Mouse (Mus musculus) left cerebral cortex, postnatal 10 days (tissue): ENCODE results near the gene Apbb1ip. TPM values are rescaled to one million over a fixed set of nuclear protein-coding genes. Genes with fewer than 3 reads are reported as not detected.
A peak's percentile ranks its signal among the peaks of the same experiment; 100 is the strongest.
"Not testable (repeated sequence)": the region's sequence is repeated elsewhere in the genome, so short reads cannot be mapped to it uniquely, and the experiment has no call there.

Experiments used
- DNase-seq, 2 experiments: peaks; one replicate each; pipeline ENCODE4 v3.0.0; 2021 to 2022; ENCODE audit warnings: low spot score in 2 of 2, mixed read lengths in 1 of 2; ENCODE audit errors: extremely low spot score in 1 of 2
- intact Hi-C: fragments of 180-260 bp; cut with DNase I; formaldehyde crosslinking; loops from one replicate; pipeline ENCODE4 v1.15.1; 2025
- total RNA-seq, 2 experiments: library from RNA; stranded (reverse); gene quantifications; 2 replicates each; pipeline ENCODE4 v1.2.3; 2021

Gene Apbb1ip
- total RNA-seq, 2 experiments from 2014 or later = 6.6 to 7.2 TPM

DNA sequence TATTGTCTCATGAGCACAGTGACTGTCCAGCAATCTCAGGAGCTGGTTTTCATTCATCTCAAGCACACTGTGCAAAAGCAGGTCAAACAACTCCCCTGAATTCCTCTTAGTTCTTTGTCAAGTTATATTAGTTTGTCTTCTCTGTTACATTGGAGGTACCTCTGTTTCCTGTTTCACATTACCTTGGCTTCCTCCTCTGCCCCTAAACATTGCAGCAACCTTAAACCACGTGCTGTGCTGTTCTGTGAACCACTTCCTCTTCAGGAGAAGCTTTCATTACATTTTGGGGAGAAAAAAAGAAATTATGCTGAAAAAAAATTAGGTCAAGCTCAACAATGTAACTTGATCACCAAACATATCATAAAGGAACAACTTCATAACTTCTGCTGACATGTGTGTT, 33.4 kb downstream of the Apbb1ip start:
- intact Hi-C loops = no loop called here

DNA sequence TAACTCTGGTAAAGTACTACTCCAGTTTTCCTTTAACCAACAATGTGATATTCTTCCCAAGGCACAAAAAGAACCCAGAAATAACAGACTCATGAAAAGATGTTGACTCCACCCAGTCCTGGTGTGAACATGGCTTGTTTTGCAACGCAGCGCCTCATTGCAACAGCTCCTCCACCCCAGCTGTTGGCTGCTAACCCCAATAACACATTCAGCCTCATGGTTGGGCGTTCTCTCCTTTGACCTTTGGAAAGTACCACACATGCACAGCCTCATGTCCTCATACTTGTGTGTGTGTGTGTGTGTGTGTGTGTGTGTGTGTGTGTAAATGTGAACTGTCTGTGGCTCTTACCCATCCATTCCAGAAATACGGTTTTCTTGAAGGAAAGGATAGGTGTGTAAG, 37.0 kb downstream of the Apbb1ip start:
- intact Hi-C loops = no loop called here
- DNase-seq = no peak

More for the DNA sequence above, 33.4 kb downstream of the Apbb1ip start:
- no peak for DNase-seq

DNA sequence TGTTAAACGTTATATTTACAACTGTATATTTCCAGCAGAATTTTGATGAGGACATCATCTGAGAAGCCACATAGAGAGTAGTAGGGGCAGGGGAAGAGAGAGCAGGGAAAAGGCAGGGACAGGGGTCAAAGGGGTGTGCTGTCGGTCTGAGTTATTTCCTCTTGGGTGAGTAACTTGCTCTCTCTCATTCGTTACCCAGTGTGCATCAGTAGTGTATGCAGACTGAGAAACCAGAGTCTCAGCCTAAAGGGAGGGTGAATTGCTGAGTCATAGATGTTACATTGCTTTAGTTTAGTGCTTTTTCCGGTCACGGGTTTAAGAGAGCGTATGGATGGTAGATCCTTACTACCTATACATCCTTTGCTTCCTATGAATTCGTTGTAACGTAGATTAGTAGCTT, 37.6 kb downstream of the Apbb1ip start:
- DNase-seq = no peak
- intact Hi-C loops = no loop called here

DNA sequence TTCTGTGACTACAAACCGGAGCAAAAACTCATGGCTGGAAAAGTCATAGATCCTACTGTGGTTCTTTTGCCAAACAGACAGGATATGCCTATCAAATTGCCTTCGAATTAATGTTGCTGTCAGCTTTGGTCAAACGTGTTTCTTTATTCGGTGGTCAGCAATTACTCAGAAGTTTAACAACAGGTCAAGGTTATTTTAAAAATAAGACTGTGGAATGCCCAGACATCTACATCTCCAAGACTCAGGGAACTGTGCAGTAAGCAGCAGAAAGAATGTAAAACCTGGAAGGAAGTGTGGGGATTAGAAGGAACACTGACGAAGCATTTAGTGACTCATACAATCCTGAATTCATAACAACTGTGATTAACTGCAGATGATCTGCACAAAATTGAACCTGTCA, 40.0 kb downstream of the Apbb1ip start:
- intact Hi-C loops = no loop called here

DNA sequence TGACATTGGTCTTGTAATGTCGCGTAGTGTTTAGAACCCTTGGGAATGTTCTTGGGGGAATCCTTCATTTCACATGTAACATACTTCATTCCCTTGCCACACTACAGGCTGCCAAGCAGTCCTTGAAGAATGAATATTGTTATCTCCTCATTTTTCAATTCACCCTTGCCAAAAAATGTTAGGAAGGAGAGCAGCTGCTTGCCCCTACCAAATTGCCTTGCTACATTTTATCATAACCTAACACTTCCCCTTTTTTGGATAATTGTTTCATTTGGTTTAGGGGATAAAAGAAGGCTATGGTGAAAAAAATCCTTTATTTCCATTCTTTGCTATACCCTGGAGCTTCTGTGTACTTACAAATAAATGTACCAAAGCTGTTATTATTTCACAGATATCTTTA, 41.8 kb downstream of the Apbb1ip start:
- no peak for DNase-seq
- intact Hi-C loops = no loop called here

More for the DNA sequence above, 40.0 kb downstream of the Apbb1ip start:
- no peak for DNase-seq

DNA sequence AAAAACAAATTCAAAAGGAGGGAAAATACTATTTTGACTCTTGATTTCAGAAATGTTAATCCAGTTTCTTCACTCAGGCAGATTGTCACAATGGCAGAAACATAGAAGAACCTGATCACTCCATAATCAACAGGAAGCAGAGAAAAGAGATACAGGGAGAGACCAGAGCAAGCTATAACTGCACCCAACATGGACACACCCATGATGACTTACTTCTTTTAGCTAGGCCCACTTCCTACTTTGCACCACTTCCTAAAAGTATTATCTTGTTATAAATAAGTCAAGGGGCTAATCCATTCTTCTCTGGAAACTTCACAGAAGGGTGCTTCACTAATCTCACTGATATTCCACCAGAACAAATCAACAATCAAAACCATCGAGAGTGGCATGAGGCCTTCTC, 42.3 kb downstream of the Apbb1ip start:
- intact Hi-C loops = no loop called here

DNA sequence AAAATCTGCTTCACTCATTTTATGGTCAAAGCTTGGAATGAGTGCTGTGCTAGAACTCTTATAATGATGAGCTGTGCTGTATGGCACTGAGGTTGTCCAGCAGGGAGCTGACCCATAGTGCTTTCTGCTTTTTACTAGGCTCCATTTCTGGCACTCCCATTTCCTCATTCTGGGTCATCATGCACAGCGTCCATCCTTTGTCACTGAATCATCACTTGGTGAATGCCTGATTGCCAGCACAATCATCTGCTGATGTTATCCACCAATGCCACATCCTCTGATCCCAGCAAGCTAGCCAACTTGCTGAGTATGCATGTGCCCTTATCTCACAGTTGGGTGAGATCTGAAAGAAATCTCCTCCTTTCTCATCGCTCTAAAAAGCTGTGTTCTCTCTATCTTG, 48.4 kb downstream of the Apbb1ip start:
- intact Hi-C loops = no loop called here
- DNase-seq = no peak

More for the DNA sequence above, 42.3 kb downstream of the Apbb1ip start:
- DNase-seq = no peak

DNA sequence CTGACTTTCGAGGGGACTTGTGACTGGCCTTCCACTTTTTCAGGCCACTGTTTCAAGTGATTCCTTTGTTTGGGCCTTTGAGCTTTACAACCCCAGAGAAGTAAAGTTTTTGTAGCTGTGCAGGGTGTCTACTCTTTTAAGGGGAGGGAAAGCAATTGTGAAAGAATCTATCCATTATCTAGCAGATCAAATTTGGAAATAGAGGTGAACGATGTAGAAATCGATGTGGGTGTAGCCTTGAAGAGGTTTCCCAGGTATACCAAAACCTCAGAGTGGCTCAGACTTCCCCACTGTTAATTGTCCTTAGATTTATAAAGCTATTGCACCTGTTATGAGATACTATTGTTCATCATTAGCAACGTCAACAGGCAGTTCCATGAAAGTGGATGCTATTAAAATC, 71.6 kb downstream of the Apbb1ip start:
- intact Hi-C loops = no loop called here

DNA sequence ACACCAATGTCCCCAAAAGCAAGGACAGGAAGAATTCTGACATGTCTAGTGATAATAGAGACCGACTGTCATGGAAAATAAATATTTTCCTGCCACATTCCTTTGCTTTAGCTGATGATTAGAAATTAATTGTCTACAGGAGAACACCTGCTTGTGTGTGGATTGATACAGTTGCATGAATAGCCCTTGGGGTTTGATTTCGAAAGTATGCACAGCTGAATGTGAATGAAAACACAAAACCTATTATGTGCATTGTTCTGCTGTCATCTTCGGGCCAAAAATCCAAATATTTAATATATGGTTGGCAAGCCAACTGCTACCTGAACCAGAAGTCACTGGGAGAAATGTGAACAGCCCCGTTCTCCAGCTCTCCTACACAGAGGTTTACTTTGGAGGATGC, 78.0 kb downstream of the Apbb1ip start:
- DNase-seq = no peak
- intact Hi-C loops = no loop called here

More for the DNA sequence above, 71.6 kb downstream of the Apbb1ip start:
- DNase-seq = no peak

DNA sequence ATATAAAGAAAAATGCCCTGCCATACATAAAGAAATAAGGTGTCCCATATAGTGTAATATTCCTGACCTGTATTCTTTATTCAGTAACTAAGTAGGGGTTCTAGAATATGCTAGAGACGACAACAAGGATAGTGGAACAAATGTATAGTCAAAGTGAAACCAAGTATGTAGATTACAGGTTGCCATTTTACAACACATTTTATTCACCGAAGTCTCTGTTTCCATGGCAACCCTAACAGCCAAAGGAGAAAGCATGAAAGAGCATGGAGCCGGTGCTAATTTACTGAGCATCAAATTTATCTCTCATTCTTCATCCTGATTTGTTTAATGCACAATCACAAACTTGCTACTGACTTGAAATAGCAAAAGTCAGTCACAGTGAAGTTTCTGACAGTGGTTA, 83.6 kb downstream of the Apbb1ip start:
- DNase-seq = peak in 1 of 2 experiments; percentile 42
- intact Hi-C loops = no loop called here

DNA sequence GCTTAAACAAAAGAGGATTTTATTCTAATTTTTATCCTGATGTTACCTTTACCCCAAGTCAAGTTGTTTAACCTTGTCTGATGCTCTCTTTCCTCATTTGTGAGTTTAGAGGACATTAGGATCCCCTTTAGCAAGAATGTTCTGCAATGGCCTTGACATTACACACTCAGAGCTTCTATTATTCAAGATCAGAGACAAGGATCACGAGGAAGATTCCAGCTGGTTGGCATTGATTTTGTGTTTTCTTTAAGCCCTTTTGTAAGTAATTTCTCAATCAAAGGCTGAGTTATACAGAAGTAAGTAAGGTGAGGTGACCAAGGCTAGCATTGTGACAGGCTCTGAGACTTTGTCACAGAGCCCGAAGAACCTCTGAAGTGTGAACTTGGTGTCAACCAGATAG, 88.3 kb downstream of the Apbb1ip start:
- no peak for DNase-seq
- intact Hi-C loops = loop anchor here (5.0 to 10.0 kb wide), 2 partner anchors 105 to 917 kb away; no protein-coding TSS in a partner anchor

DNA sequence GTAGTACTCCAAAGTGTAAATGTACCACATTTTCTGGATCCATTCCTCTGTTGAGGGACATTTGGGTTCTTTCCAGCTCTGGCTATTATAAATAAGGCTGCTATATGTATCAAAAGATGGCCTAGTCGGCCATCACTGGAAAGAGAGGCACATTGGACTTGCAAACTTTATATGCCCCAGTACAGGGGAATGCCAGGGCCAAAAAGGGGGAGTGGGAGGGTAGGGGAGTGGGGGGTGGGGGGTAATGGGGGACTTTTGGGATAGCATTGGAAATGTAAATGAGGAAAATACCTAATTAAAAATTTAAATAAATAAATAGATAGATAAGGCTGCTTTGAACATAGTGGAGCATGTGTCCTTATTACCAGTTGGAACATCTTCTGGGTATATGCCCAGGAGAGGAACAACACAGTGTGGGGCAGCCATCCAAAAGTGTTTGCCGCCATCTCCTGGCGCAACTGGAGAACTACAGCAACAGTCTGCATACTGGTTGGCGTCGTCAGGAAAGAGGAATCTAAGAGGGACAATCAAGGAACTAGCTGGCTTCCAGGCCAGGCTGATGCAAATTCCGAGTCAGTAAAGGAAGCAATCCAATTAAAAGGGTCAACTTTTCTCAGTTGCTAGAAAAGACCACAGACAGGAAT, 90.6 kb downstream of the Apbb1ip start:
- DNase-seq = peak; percentile 49 to 64
- intact Hi-C loops = loop anchor here (5.0 to 10.0 kb wide), 2 partner anchors 107 to 920 kb away; no protein-coding TSS in a partner anchor

DNA sequence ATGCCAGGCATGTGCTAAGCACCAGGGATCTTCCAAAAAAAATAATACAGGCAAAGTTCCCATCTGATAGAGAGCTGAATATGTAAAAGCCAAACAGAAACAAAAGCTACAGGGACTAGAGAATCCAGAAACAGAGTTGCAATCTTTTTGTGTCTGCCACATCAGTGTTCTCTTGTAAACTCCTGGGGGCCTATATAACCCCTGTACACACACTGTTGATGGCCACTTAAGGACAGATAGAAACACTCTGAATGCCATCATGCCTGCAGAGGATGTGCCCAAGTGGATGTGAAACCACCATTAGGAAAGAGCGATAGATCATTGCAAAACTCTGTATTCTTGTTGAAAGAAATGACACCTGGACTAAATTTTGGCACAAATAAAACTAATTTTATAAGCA, 91.9 kb downstream of the Apbb1ip start:
- intact Hi-C loops = loop anchor here (10.0 kb wide), 1 partner anchor 921 kb away; no protein-coding TSS in a partner anchor
- DNase-seq = no peak

DNA sequence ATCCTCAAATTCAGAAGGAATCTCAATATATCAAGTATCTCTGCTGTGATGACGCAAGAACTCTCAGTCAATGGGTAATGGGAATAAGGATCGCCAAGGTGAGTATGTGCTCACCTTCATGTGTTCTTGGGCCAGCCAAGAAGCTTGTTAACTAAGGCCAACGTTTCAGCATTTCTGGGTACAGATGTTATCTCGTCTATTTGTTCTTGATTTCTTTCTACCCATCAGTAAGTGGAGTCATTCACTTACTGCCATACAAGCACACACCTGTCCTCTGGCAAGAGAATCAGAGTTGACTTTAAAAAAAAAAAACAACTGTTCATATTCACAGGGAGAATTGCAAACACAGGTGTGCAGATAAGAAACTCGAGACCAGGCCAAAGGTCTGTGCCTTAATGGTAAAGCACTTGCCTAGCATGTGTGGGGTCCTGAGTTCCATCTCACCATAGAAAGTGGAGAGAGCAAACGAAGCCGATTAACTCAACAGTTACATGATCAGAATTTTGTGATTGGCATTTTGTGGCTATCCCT, 93.1 kb downstream of the Apbb1ip start:
- DNase-seq = no peak
- intact Hi-C loops = loop anchor here (10.0 kb wide), 1 partner anchor 922 kb away; no protein-coding TSS in a partner anchor

DNA sequence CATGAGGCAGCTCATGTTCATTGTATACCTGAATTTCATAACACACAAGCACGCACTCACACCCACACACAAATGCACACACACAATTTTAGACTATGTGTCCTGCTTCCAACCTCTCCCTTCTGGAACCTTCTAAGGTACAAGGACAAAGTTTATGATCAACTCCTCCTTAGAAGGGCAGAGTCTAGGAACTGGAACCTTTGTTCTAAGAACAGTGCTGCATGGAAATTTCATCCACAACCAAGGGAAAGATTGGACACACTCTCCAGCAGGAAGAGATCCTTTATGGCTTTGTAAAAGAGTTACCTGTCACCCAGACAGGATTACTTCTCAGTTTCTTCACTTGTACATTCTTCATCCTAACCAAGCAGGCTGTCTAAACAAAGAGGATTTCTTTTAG, 99.3 kb downstream of the Apbb1ip start:
- intact Hi-C loops = no loop called here
- no peak for DNase-seq

DNA sequence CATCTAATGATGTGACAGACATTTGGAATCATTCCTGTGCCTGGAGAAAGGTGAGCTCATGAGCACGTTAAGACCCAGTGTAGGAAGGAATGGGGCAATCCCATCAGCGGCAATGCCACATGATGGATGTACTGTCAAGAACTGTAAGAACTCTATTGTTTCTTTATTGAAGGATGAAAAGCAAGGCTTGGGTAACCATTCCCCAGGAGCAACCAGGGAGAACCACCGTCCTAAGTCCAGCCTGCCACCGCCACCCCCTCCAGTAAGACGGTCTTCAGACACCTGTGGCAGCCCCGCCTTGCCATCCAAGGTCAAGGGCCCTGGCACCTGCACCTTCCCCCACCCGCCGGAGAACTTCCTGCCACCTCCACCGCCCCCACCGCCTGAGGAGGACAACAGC, 100.7 kb downstream of the Apbb1ip start:
- intact Hi-C loops = no loop called here
- DNase-seq = no peak

DNA sequence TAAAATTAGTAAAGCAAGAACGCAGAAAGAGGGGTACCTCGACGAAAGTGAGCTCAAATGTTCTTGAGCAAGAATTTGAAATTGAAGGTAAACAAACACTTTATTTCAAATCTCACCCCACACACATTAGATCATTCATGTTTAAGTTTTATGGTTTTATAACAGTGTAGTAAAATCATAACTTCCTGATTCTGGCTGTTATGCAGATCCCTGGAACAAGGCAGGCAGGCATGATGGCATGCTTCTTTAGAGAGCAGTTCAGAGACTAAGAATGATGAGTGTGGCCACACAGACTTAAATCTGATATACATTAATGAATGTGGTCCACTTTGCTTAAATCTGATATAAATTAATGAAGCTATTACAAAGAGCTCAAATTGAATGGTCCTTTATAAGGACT, 102.7 kb downstream of the Apbb1ip start:
- no peak for DNase-seq
- intact Hi-C loops = no loop called here

DNA sequence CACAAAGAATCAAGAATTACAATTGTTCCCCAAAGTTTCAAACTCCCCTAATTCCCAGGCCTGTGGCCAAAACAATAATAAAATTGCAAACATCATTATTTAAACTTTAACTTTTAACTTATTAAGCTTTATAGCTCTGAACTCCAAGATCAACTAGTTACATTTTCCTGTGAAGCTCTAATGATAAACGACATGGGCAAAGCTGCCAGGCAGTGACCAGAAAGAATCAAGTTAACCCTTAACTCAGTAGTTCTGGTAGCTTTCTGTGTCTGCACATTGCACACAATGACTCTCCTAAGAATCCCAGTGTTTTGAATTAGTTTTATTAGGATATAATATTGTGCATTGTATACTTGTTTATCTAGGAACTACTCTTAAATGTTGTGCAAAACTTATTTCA, 104.9 kb downstream of the Apbb1ip start:
- DNase-seq = no peak
- intact Hi-C loops = no loop called here

DNA sequence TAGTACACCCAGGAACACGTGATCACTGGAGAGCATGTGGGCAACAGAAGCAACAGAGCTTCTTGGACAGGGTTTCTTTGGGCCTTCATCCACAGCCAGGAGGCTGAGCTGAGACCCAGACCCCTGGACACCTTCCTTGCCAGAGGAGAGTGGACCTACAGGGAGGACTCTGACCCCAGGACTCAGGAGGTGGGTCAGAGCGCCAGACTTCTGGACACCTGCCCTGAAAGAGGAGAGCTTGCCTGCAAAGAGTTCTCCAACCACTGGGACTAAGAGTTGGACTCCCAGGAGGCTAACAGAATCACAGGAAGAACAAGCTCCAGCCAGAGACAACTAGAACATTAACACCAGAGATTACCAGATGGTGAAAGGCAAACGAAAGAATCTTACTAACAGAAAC, 106.8 kb downstream of the Apbb1ip start:
- DNase-seq, intact Hi-C loops: not testable (repeated sequence)

DNA sequence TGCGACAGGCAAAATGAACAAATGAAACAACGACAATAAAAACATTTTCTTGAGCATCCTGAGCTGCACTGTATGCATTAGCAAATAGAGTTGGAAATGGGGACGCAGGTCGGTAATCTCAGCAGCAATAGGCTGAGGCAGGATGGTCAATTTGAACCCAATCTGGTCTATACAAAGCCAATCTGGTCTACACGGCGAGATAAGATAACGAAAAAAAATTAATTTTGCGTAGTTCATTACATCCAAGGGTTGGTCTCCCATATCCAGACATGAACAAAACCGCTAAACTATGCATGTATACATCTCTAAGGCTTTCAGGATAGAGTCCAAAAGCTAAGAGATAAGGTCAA, 121.0 kb downstream of the Apbb1ip start:
- intact Hi-C loops = loop anchor here (5.0 kb wide), 2 partner anchors 142 to 262 kb away; partner anchors contain the start of genes Mastl and Yme1l1
- DNase-seq = no peak
